Mouse (Mus musculus): ENCODE measurements around the gene Sox30. TPM values are rescaled to one million over a fixed set of nuclear protein-coding genes. Genes with fewer than 3 reads are reported as not detected.

Gene Sox30
- polyA plus RNA-seq, 1 experiment = not detected

Other genes with a start within 250 kb of the Sox30 start
- gene Clint1, start 128.3 kb upstream of the Sox30 start, polyA plus RNA-seq (2012; rRNA removed) = 78.2 and 106 TPM in 2 replicates
- 2.5 and 3.2 TPM in 2 replicates for gene Lsm11, start 35.4 kb upstream of the Sox30 start, polyA plus RNA-seq (2012; rRNA removed)
- 6.5 and 7.7 TPM in 2 replicates for gene Thg1l, start 24.8 kb upstream of the Sox30 start, polyA plus RNA-seq (2012; rRNA removed)
- gene Gm12166, start 72.0 kb downstream of the Sox30 start, polyA plus RNA-seq (2012; rRNA removed) = 20.6 and 22.5 TPM in 2 replicates
- gene Adam19, start 75.7 kb downstream of the Sox30 start, polyA plus RNA-seq (2012; rRNA removed) = 7.8 and 12.4 TPM in 2 replicates
- gene Nipal4, start 186.2 kb downstream of the Sox30 start, polyA plus RNA-seq (2012; rRNA removed) = 1.0 and 1.2 TPM in 2 replicates